Mouse (Mus musculus): Measurements from ENCODE around the gene Specc1.

Gene Specc1

GRCm38 (mm10) chr11:62159803-62160202 lies 203.2 kb downstream of the Specc1 start:
- in situ Hi-C loops (cut with MboI, MseI) = no loop called here

DNA sequence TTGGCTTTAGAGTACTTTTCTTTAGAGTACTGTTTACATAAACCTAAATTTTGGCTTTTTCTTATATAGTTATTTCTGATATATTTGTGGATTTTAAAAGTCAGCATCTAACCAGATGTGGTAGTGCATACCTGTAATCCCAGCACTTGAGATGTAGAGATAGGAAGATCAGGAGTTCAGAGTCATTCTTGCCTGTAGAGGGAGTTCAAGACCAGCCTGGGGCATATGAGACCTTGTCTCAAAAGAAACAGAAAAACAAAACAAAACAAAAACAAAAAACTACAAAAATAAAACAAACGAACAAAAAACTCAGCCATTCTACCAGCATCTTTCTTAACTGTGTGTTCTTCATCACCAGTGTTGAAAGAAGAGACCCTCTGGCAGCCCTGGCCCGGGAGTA lies 204.9 kb downstream of the Specc1 start:
- in situ Hi-C loops (cut with MboI, MseI) = no loop called here

DNA sequence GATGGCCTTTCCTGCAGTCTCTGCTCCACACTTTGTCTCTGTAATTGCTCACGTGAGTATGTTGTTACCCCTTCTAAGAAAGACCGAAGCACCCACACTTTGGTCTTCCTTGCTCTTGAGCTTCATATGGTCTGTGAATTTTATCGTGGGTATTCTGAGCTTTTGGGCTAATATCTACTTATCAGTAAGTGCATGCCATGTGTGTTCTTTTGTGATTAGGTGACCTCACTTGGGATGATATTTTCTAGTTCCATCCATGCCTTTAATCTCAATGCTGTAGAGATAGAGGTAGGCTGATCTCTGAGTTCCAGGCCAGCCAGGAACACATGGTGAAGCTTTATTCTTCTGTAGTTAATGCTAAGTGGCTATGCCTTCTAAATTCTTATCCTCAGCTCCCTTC lies 207.8 kb downstream of the Specc1 start:
- in situ Hi-C loops (cut with MboI, MseI) = no loop called here

DNA sequence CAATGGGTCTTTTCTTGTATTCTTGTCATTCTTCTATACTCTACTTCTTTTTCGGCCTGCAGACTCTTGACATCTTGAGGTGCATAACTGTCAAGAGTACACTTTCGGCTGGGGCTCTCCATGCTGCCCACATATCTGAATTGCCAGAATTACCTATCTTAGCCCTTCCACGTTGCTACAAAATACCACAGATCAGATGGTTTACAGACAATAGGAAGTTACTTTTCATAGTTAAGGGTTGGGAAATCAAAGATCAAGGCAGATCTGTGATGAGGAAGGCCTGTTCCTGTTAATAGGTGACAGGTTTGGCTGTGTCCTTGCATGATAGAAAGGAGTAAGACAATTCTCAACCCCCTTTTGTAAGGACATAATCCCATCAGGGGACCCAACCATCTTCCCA lies 209.9 kb downstream of the Specc1 start:
- in situ Hi-C loops (cut with MboI, MseI) = no loop called here

- in situ Hi-C loops (cut with MboI, MseI) = no loop called here
Measured at GRCm38 (mm10) chr11:62168146-62168545, 211.6 kb downstream of the Specc1 start.

GRCm38 (mm10) chr11:62177395-62178113 lies 221.0 kb downstream of the Specc1 start:
- in situ Hi-C loops (cut with MboI, MseI) = no loop called here

GRCm38 (mm10) chr11:62180791-62181190 lies 224.2 kb downstream of the Specc1 start:
- in situ Hi-C loops (cut with MboI, MseI) = no loop called here

DNA sequence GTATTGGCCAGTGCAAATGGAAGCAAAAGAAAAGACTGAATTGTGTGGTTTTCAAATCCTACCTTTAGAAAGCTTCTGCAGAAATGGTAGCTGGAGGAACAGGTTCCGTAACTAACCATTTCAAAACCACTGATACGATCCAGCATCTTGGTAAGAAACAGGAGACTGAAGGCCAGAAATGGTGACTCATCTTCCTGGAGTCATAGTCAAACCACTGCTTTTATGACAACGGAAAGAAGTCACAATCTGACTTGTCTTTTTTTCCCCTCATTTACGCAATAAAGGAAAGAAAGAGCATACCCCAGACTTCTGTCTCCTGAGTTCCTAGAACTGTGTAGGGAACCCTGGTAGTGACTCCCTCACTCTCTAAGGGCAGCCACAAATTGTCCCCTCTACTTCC lies 228.3 kb downstream of the Specc1 start:
- in situ Hi-C loops (cut with MboI, MseI) = no loop called here

DNA sequence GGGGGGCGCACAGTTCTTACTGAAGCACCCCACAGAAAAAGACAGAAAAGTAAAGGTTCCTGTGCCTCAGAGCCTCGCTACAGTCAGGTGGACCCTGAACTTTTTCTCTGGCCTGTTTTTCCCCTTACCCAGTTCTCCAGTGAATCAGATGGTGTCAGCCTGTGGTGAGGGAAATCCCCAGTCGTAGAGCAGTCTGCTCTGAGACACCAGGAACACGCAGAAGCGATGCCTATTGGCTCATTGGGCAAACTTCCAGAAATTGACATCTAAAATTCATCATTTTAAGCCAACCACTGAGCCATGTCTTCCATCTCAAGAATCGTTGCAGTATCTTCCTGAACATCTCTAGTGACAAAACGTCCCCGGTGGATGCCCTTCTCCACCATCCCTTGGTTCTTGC lies 230.5 kb downstream of the Specc1 start:
- in situ Hi-C loops (cut with MboI, MseI) = no loop called here

GRCm38 (mm10) chr11:62192050-62192449 lies 235.5 kb downstream of the Specc1 start:
- in situ Hi-C loops (cut with MboI, MseI) = no loop called here

- in situ Hi-C loops (cut with MboI, MseI) = no loop called here
Measured at GRCm38 (mm10) chr11:62193116-62193515, 236.6 kb downstream of the Specc1 start.

DNA sequence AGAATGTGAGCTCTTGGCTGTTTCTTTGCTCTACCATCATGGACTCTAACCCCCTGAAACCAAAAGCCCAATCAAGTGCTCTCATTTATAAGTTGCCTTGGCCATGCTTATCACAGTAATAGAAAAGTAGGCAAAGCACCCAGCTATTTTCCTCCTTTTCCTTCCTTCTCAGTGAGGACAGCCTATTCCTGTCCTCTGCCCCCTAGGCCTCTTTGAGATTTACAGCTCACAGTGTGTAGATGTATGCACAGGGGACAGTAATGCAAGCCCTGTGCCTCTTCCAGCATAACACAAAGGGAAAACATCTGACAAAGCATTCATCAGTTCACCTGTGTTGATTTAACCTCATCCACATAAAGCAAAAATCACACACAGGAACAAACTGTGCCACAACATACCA lies 237.7 kb downstream of the Specc1 start:
- in situ Hi-C loops (cut with MboI, MseI) = no loop called here

DNA sequence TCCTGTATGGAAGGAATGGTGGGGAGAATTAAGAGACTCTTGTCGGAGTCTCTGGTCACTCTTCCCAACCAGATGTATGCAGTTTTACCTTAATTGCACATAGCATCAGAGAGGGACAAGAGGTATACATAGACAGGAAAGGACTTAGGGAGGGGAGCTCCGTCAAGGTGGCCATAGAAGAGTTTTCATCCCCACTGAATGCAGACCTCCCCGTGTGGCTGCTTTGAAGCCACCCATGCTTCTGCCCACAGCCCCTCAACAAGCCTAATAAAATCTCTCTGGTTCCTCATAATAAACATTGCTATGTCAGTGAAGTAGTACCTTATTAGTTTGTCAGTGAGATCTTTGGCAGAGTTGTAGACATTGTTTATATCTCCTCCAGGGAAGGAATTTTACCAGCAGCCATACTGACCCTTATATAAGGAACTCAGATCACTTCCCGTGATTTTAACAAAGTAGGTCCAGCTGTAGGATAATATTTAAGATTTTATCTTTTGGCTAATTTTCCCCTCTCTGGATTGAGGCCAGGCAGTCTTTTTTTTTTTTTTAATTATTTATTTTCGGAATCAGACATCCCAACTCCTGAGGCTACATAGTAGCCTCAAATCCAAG lies 244.4 kb downstream of the Specc1 start:
- in situ Hi-C loops (cut with MboI, MseI) = no loop called here

DNA sequence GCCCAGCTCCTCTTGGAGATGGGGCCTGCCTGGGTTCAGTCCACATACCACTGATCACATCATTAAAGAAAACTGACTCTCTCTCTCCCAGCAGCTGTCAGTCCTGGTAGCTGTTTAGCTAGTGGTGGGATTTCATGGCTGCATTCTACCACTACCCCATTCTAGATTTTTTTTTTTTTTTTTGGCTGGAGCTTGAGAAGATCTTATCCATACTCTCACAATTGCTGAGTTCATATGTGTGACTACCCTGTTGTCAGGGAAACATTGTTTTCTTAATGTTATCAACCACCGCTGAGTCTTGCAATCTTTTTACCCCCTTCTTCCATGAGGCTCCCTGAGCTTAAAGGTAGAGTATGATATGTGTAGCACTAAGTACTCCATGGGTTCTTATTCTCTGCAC lies 246.1 kb downstream of the Specc1 start:
- in situ Hi-C loops (cut with MboI, MseI) = no loop called here

- in situ Hi-C loops (cut with MboI, MseI) = no loop called here
Measured at GRCm38 (mm10) chr11:62209111-62209510, 252.5 kb downstream of the Specc1 start.

DNA sequence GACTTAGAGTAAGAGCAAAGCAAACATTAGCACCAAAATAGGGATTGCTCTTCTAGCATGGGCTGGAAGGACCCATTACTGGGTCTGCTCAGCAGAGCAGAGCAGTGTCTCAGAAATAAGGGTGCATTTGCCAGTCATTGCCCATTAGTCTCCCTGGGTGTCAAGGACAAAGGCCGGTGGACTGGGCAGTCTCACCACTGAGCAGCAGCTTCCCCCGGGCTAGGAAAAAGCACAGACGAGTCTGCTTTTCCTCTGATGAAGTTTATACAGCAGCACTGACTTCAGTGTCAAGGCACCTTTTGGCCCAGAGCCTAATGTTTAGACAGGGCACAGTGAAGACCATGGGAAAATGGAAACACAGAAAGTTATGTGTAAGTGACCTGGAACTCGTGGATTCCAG lies 253.3 kb downstream of the Specc1 start:
- in situ Hi-C loops (cut with MboI, MseI) = no loop called here

GRCm38 (mm10) chr11:62213384-62213989 lies 256.9 kb downstream of the Specc1 start:
- in situ Hi-C loops (cut with MboI, MseI) = no loop called here

DNA sequence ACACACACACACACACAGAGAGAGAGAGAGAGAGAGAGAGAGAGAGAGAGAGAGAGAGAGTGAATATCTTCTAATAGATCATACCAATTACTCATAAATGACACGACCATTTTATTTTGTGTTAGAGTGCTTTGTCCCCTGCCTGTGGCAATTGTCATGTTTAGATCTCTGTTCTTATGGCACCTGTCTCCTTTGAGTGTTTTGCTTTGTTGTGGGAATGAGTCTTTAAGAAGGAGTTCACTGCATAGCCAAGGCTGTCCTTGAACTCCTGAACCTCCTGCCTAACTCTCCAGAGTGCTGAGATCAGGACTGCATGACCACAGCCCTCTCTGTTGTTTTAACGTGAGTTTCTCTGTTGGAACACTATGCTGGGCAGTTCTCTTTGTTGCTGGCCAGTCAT lies 258.5 kb downstream of the Specc1 start:
- in situ Hi-C loops (cut with MboI, MseI) = no loop called here

DNA sequence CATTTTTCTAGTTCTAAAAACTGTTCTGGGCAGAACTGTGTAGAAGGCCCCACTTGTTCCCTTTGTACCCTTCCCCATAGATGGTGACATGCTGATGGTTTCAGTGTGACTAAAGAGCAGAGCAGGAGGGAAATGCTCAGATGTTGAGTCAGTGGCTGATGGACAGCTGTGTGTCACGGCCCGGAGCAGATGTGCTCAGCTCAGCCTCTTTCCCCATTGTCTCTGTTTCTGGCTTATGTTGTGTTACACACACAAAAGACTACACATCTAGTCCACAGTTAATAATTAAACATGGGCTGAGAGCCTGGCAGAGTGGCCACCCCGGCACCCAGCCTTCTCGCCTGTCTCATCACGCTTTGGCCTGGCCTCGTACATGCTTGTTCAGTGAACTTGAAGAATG lies 261.2 kb downstream of the Specc1 start:
- in situ Hi-C loops (cut with MboI, MseI) = no loop called here

- in situ Hi-C loops (cut with MboI, MseI) = loop anchor here (5.0 kb wide), 1 partner anchor 56 kb away; no protein-coding TSS in a partner anchor
Measured at GRCm38 (mm10) chr11:62220756-62221510, 264.4 kb downstream of the Specc1 start.

- in situ Hi-C loops (cut with MboI, MseI) = loop anchor here (5.0 kb wide), 1 partner anchor 54 kb away; no protein-coding TSS in a partner anchor
Measured at GRCm38 (mm10) chr11:62223416-62223815, 266.9 kb downstream of the Specc1 start.

DNA sequence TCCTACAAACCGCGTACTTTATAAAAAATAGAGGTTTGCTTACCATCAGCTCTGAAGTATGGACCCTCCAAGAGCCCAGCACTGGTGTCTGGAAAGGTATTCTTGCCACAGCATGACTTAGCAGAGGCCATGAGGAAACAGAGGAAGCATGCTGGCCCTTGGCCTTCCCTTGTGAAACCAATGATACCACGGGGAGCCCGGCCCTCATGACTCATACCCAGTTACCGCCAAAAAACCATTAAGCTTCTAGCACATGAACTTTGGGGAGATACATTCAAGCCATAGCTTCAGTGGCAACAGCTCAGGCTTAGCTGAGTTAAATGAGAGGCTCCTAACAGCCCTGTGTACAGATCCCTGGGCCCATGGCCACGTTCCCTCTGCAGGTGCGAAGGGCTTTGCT lies 267.4 kb downstream of the Specc1 start:
- in situ Hi-C loops (cut with MboI, MseI) = loop anchor here (5.0 kb wide), 1 partner anchor 53 kb away; no protein-coding TSS in a partner anchor

All from regulatory T cell (primary cell).